Mouse (Mus musculus): ENCODE data around the gene St8sia6.

DNA sequence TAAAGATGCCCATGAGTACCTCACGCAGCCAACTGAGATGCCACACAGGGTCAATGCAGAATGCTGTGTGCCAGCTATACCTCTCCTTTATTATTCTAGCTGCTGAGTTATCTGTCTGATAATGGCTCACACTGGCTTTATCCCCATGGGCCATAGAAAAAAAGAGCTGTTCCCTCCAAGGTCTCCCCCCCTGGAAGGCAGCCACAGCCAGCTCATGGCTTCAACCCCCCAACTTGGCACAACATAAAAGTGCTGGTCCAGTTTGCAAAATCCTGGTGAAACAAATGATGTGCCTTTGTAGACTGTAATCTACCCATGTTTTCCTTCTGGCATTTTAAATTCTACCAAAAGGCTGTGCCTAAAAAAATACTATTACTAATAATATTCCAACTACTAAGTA is 46.3 kb downstream of the St8sia6 start:
- TF ChIP-seq CTCF (IDR thresholded peaks at IDR 0.05; ENCODE audit: low read depth, low read length) (no peak), POLR2A (IDR thresholded peaks at IDR 0.05; ENCODE audit: insufficient read depth, low read length) (no peak), EP300 (IDR thresholded peaks at IDR 0.05; ENCODE audit: insufficient read depth, low read depth, low read length) (no peak)
